Mouse (Mus musculus) intestine, embryonic 15.5 days (tissue): ENCODE results near the gene Dpp6. TPM values are rescaled to one million over a fixed set of nuclear protein-coding genes. Genes with fewer than 3 reads are reported as not detected.

Experiments used
- ATAC-seq: fragments of 200-750 bp; cut with Nextera tagmentation; 2 replicates; pipeline ENCODE4 v1.8.0; 2017; ENCODE audit warnings: moderate TSS enrichment, moderate library complexity
- H3K27ac ChIP-seq: fragments of 300-500 bp; sonication (generic); 2 replicates; pipeline ENCODE4 v1.5.1; 2015; ENCODE audit warnings: mild to moderate bottlenecking, inconsistent platforms
- H3K27me3 ChIP-seq: fragments of 300-500 bp; sonication (generic); replicated peaks from 2 replicates; pipeline ENCODE4 v1.6.1; 2015; ENCODE audit warnings: inconsistent platforms
- H3K36me3 ChIP-seq: fragments of 300-500 bp; sonication (generic); 2 replicates; pipeline ENCODE4 v1.6.1; 2015; ENCODE audit warnings: inconsistent platforms
- H3K4me1 ChIP-seq: fragments of 300-500 bp; sonication (generic); replicated peaks from 2 replicates; pipeline ENCODE4 v1.6.1; 2015; ENCODE audit warnings: inconsistent platforms
- H3K4me2 ChIP-seq: fragments of 300-500 bp; sonication (generic); replicated peaks from 2 replicates; pipeline ENCODE4 v1.6.1; 2015; ENCODE audit warnings: mild to moderate bottlenecking, inconsistent platforms
- H3K4me3 ChIP-seq: fragments of 300-500 bp; sonication (generic); replicated peaks from 2 replicates; pipeline ENCODE4 v1.5.1; 2015; ENCODE audit warnings: inconsistent platforms
- H3K9ac ChIP-seq: fragments of 300-500 bp; sonication (generic); 2 replicates; pipeline ENCODE4 v1.6.1; 2015; ENCODE audit warnings: inconsistent platforms
- H3K9me3 ChIP-seq: fragments of 300-500 bp; sonication (generic); 2 replicates; pipeline ENCODE4 v1.6.1; 2016; ENCODE audit warnings: inconsistent platforms
- WGBS: fragments of 180-500 bp; shearing (Covaris S2); methylation state at CpG from one replicate; pipeline ENCODE4 v1.1.7; 2015; 5-methylcytosine and 5-hydroxymethylcytosine counted together
- polyA plus RNA-seq: library from polyadenylated mRNA; unstranded; fragments of >200 nt; fragmentation: Nextera tagmentation; extraction: Ambion mirVana; gene quantifications from 2 replicates; pipeline ENCODE4 v1.2.1, GENCODE M21; 2015

Dpp6 gene
- polyA plus RNA-seq, 1 experiment from 2014 or later, result 1.3 TPM

DNA sequence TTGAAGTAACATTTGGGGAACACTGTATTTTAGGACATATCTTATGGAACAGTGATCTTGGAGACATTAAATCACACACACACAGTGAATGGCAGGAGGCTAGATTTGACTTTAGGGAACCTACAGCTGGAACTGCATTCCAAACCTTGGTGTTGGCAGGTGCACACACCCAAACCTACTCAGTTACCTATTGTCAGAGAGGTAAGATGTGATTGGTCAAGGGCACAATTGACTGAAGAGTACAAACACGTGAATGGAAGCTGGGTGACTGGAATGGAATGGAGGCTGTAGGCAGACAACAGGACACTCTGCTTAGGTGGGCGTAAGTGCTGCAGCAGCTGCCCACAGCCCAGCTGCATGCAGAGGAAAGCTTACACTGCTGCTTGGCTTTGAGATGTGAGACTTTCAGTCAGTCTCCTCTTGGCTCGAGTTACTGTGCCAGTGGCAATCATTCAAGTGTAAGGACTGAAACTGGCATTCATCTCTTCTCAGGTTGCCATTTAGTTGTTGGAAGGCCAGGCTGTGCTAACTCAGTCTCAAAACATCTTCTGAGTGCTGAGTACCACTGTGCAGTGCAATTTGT, 507.4 kb downstream of the Dpp6 start:
- Histone ChIP-seq H3K9me3 (no peaks in the 10 kb centered on the region), H3K36me3 (no peaks in the 10 kb centered on the region), H3K4me1 (no peaks in the 10 kb centered on the region), H3K4me3 (no peak overlapping the region), H3K27me3 (no peaks in the 10 kb centered on the region), H3K4me2 (no peak overlapping the region), H3K27ac (no peak overlapping the region), H3K9ac (no peak overlapping the region)
- 59% methylated on average over 3 of the region's 3 CpGs for WGBS
- ATAC-seq, result no peak

DNA sequence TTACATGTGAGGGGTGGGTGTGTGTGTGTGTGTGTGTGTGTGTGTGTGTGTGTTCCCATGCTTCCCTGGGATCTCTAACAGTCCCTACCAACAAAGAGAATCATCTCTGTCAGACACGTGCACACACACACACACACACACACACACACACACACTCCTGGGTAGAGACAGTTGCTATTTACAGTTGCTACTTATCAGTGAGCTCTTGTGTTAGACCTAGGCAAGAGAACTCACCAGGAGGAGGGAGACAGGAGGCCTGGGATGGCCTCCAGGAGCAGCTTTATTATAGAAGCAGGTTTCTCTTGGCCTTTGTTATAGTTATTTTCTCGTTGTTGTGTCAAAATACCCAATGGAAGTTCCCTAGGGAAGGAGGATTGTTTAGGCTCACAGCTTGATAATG, 519.7 kb downstream of the Dpp6 start:
- no peak for ATAC-seq
- Histone ChIP-seq H3K27ac (no peak overlapping the region), H3K9ac (no peak overlapping the region), H3K27me3 (no peaks in the 10 kb centered on the region), H3K4me2 (no peak overlapping the region), H3K9me3 (no peaks in the 10 kb centered on the region), H3K36me3 (no peaks in the 10 kb centered on the region), H3K4me3 (no peak overlapping the region), H3K4me1 (no peaks in the 10 kb centered on the region)
- 55% methylated on average over 2 of the region's 2 CpGs for WGBS

DNA sequence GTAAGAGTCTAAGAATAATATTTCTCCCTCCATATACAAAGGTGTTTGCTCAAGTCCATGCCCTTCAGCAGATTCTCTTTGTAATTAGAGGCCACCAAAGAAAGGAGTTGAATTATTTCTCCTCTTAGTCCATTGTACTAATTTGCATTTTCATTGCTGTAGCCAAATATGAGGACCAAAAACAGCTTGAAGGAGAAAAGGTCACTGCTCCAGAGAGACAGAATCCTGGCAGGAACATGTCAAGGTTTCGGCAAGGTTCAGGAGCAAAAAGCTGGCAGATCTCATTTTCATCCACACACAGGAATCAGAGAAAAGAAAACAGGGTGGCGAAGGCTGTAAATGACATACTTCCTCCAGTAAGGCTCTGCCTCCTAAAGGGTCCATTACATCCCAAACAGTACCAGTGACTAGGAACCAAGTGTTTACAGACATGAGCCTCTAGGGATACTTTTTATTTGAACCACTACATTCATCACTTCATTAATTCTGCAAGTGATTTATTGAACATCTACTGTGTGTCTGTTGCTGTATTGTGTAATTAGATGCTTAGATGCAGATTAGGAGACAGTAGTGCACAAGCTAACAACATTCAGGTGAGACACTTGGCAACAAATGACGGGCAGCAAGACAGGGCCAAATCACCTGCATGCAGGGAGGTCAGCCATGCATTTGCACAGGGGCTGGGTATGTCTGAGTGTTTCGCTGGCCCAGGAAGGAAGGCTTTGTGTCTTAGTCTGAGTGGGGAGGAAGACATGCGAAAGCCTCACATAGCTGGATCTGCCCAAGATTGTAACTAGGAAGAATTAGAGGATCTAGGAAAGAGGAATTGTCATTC, 522.4 kb downstream of the Dpp6 start:
- 85% methylated on average over 5 of the region's 5 CpGs for WGBS
- no peak for ATAC-seq
- Histone ChIP-seq H3K4me3 (no peak overlapping the region), H3K27me3 (no peaks in the 10 kb centered on the region), H3K36me3 (no peaks in the 10 kb centered on the region), H3K27ac (no peak overlapping the region), H3K9me3 (no peaks in the 10 kb centered on the region), H3K4me2 (no peak overlapping the region), H3K9ac (no peak overlapping the region), H3K4me1 (no peaks in the 10 kb centered on the region)

DNA sequence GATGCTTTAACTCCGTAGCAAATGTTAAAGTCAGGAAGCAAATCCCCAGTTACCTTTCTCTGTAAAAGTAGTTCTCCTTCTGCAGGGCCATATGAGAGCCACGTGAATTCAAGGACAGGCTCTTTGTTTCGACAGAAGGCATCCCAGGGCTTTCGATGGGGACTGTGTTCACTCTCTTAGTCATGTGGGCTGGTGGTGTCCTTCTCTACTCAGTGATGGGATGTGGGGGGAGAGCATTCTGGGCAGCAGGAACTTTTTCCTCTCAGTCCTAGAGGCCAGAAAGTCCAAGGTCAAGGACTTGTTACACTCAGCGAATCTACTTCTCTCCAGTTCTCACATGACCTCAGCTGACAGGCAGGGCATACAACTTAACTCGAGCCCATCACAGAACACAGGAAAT, 525.3 kb downstream of the Dpp6 start:
- ATAC-seq, result no peak
- Histone ChIP-seq H3K36me3 (no peaks in the 10 kb centered on the region), H3K27me3 (no peaks in the 10 kb centered on the region), H3K4me3 (no peak overlapping the region), H3K27ac (no peak overlapping the region), H3K9me3 (no peaks in the 10 kb centered on the region), H3K9ac (no peak overlapping the region), H3K4me2 (no peak overlapping the region), H3K4me1 (no peaks in the 10 kb centered on the region)
- WGBS, result 60% methylated on average over 6 of the region's 6 CpGs

DNA sequence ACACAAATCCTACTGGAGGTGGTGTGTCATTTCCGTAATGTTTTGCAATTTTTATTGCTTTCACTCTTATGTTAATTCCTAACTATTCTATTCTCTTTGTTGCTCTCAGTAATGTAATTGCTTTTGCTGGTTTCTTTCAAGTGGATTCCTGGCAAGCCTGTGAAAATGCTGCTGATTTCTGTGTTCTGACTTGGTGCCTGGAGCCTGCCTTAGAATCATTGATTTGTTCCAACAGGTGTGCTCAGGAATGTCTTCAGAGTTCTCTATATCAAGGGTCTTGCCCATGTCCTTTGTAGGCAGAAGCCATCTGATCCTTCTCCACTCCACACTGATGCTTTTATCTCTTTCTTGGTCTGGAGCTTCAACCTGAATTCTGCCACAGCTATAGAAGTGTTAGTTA, 526.6 kb downstream of the Dpp6 start:
- H3K4me1 ChIP-seq, result no peaks in the 10 kb centered on the region
- WGBS, result 43% methylated on average over 1 of the region's 1 CpGs
- no peak overlapping the region for H3K4me3 ChIP-seq
- no peak overlapping the region for H3K27ac ChIP-seq
- H3K9me3 ChIP-seq, result no peaks in the 10 kb centered on the region
- H3K9ac ChIP-seq, result no peak overlapping the region
- no peak for ATAC-seq
- no peak overlapping the region for H3K4me2 ChIP-seq
- no peaks in the 10 kb centered on the region for H3K36me3 ChIP-seq
- H3K27me3 ChIP-seq, result no peaks in the 10 kb centered on the region

DNA sequence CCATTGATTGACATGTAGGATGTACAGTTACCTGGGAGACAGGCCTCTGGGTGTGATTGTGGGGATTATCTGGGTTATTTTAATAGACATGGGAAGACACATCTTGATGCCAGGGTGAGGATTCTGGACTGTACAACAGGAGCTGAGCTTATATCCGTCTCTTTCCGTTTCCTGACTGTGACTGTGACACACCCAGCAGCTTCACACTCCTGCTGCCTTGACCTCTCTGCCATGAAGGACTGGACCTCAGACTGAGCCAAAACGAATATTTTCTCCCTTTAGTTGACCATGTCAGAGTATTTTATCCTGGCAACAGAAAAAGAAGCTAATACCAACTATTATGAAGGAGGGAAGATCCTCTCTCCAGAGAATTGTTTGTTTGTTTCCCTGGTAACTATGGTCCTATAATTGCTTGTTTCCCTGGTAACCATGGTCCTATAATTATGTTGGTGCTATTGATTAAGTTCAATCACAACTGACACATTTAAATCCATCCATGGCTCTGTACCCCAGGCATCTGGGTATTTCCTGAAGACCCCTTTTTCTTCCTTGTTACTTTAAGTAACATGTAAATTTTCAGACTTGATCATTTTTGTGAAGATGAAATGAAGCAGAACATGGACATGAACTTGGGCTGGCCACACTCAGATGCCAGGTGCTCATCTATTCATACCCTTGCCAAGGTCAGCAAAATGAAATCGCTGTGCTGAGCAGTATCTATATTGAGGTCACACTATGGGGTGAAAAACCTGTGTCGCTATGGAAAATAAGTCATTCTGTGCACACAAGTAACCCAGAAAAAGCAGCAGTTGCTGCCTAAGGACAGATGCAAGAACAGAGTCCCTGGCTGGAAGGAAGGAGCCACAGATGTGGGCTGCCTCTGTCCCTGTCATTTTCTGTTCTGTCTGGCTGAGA, 531.4 kb downstream of the Dpp6 start:
- WGBS, result 70% methylated on average over 5 of the region's 5 CpGs

DNA sequence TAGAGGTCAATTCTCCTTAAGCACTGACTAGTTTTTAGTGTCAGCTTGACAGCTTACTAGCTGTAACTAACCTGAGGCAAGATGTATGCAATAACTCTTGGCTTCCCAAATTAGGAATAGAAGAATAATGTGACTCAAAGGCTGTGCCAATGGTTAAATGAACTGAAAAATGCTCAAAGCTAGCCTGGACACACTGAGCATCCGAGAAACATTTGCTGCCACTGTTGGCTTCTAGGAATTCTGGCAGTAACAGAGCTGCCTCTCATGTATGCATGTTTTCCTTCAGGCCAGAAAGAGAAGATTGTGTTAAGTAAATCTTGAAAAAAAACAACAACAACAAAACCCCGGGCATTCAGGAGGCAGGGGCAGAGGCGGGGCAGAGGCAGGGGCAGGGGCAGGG, 540.6 kb downstream of the Dpp6 start:
- no peak overlapping the region for H3K27ac ChIP-seq
- H3K36me3 ChIP-seq, result no peaks in the 10 kb centered on the region
- no peaks in the 10 kb centered on the region for H3K9me3 ChIP-seq
- H3K4me3 ChIP-seq, result no peak overlapping the region
- H3K4me1 ChIP-seq, result no peaks in the 10 kb centered on the region
- H3K27me3 ChIP-seq, result no peaks in the 10 kb centered on the region
- WGBS, result 75% methylated on average over 3 of the region's 3 CpGs
- ATAC-seq, result no peak
- H3K4me2 ChIP-seq, result no peak overlapping the region
- no peak overlapping the region for H3K9ac ChIP-seq

More for the DNA sequence above, 531.4 kb downstream of the Dpp6 start:
- no peaks in the 10 kb centered on the region for H3K27me3 ChIP-seq
- no peak overlapping the region for H3K4me3 ChIP-seq
- H3K4me1 ChIP-seq, result no peaks in the 10 kb centered on the region
- ATAC-seq, result no peak
- no peak overlapping the region for H3K9ac ChIP-seq
- H3K36me3 ChIP-seq, result no peaks in the 10 kb centered on the region
- H3K9me3 ChIP-seq, result no peaks in the 10 kb centered on the region
- H3K4me2 ChIP-seq, result no peak overlapping the region
- H3K27ac ChIP-seq, result no peak overlapping the region

DNA sequence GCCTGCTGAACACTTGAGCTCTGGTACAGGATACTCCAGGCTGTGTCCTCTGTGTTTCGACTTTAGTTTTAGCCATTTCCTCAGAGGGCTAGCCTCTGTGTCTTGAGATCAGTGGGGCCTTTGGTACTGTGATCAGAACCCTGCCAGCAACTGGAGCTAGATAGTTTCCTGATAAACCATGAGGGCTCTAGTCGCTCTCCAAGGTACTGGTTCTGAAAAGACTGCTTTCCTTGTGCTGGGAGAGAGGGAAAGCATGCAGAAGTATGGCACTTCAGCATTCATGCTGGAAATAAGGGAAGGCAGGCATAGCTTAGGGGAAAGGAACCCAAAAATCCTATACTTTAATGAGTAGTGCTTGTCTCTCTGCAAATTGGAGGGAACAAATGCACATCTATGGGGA, 548.9 kb downstream of the Dpp6 start:
- Histone ChIP-seq H3K4me2 (no peak overlapping the region), H3K27me3 (no peaks in the 10 kb centered on the region), H3K9me3 (no peaks in the 10 kb centered on the region), H3K4me1 (no peaks in the 10 kb centered on the region), H3K36me3 (no peaks in the 10 kb centered on the region), H3K27ac (no peak overlapping the region), H3K9ac (no peak overlapping the region), H3K4me3 (no peak overlapping the region)
- WGBS, result 68% methylated on average over 2 of the region's 2 CpGs
- no peak for ATAC-seq

DNA sequence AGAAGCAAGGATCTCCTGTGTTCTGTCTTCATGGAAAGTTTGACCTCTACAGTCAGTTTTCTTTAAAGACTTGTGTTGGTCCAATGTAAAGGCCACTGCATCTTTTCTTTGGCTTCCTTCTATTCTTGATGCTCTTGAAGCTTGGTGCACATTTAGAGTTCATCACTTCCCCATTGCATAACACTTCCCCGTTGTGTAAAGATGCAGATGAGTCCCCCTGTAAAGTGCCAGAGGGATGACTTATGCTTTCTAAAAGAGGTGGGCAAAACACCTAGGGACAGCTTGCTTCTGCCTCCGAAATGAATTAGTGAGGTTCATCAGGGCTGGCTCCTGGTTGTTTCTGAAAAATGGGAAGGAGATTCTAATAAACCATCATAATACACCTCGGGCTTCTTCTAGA, 553.8 kb downstream of the Dpp6 start:
- Histone ChIP-seq H3K27me3 (no peaks in the 10 kb centered on the region), H3K9me3 (no peaks in the 10 kb centered on the region), H3K27ac (no peak overlapping the region), H3K4me2 (no peak overlapping the region), H3K4me3 (no peak overlapping the region), H3K9ac (no peak overlapping the region), H3K4me1 (no peaks in the 10 kb centered on the region), H3K36me3 (no peaks in the 10 kb centered on the region)
- WGBS, result 68% methylated on average over 3 of the region's 3 CpGs
- ATAC-seq, result no peak

DNA sequence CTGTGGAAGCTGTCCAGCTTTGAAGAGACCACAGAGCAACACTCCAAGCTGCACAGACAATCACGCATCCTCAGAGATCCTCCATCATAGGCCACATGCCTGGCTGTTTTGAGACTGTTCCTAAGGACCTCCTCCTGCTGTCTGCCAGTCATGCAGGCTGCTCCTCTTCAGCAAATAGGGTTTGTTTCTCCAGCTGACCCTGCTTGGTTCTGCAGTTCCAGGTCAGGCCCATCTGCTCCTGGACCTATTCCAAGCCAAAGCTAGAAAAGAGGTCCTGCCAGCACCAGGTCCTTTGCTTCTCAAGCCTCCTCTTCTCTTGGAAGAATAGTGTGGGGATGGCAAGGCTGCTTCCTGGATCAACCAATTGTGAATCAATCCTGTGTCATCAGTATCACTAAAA, 556.9 kb downstream of the Dpp6 start:
- H3K4me3 ChIP-seq, result no peak overlapping the region
- no peak for ATAC-seq
- H3K9ac ChIP-seq, result no peak overlapping the region
- 78% methylated on average over 1 of the region's 1 CpGs for WGBS
- no peaks in the 10 kb centered on the region for H3K36me3 ChIP-seq
- H3K27ac ChIP-seq, result no peak overlapping the region
- H3K27me3 ChIP-seq, result no peaks in the 10 kb centered on the region
- no peaks in the 10 kb centered on the region for H3K9me3 ChIP-seq
- no peak overlapping the region for H3K4me2 ChIP-seq
- no peaks in the 10 kb centered on the region for H3K4me1 ChIP-seq

DNA sequence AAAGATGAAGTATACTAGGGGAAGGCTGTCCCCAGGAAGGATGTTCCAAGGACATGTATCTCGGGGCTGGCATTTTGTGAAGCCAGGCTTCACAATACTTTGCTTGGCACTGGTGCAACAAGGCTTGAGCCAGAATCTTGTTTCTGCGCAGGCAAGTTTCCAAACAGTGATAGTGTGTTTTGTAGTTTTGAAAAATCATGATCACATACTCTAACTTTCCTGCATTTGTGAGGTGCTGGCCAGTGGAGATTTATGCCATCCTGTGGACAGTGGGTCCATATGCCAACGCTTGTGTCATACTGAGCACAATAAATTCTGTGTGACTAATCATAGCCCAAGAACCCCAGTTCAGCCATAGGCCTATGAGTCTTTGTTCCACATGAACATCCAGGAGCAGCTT, 558.8 kb downstream of the Dpp6 start:
- ATAC-seq, result no peak
- 87% methylated on average over 3 of the region's 3 CpGs for WGBS
- Histone ChIP-seq H3K4me1 (no peaks in the 10 kb centered on the region), H3K9ac (no peak overlapping the region), H3K4me3 (no peak overlapping the region), H3K4me2 (no peak overlapping the region), H3K9me3 (no peaks in the 10 kb centered on the region), H3K27ac (no peak overlapping the region), H3K27me3 (no peaks in the 10 kb centered on the region), H3K36me3 (no peaks in the 10 kb centered on the region)

DNA sequence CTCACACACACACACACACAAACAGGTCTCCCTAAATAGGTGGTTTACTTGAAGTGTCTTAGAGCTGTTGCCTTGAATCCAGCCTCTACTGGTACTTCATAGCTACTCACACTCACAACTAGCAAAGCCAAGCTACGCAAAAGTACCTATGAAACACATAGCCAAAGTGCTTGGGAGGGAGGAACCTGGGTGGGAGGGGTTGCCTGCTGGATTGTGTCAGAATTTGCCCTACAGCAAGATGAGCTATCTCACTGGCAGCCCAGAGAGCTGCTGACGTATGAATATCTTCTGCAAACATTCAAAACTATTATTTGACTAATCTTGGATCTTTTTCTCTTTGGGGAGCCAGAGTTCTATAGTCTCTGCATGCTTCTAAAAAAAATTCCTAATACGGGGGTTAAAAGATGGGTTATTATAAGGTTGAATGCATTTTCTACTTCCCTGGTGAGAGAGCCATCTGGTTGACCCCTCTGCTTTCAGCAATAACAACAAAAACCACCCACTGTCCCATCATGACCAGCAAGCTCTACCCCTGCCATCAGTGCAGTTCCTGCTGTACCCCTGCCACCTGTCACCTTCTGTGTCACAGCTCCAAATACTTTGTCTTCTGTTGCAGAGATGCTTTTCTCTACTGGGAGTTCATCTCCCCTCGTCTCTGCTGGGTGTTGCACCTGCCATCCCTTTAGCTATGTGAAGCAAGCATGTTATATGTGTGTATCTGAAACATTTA, 563.8 kb downstream of the Dpp6 start:
- H3K9me3 ChIP-seq, result no peaks in the 10 kb centered on the region
- no peak overlapping the region for H3K4me3 ChIP-seq
- no peak overlapping the region for H3K9ac ChIP-seq
- H3K36me3 ChIP-seq, result no peaks in the 10 kb centered on the region
- no peak for ATAC-seq
- H3K4me2 ChIP-seq, result no peak overlapping the region
- H3K4me1 ChIP-seq, result no peaks in the 10 kb centered on the region
- WGBS, result 81% methylated on average over 4 of the region's 4 CpGs
- no peak overlapping the region for H3K27ac ChIP-seq
- H3K27me3 ChIP-seq, result no peaks in the 10 kb centered on the region
